Mouse (Mus musculus) lung, adult 2 months (tissue): ENCODE data around the gene Kcnn3. TPM values are rescaled to one million over a fixed set of nuclear protein-coding genes. Genes with fewer than 3 reads are reported as not detected.

Experiments used
- DNase-seq: peaks from one replicate; pipeline ENCODE4 v3.0.0; 2022
- H3K4me1 ChIP-seq: fragments of 200-500 bp; 2 replicates; pipeline ENCODE4 v1.6.1; 2011; ENCODE audit warnings: low read length; ENCODE audit not compliant: control insufficient read depth, insufficient read depth
- H3K4me3 ChIP-seq: fragments of 200-500 bp; replicated peaks from 2 replicates; pipeline ENCODE3; 2011; ENCODE audit warnings: low read depth, mild to moderate bottlenecking, control low read depth, low read length; ENCODE audit errors: extremely low read depth
- CTCF ChIP-seq: fragments of 200-500 bp; IDR thresholded peaks from 2 replicates; pipeline ENCODE4 v1.5.1; 2011; ENCODE audit warnings: mild to moderate bottlenecking, low read length, control low read depth; ENCODE audit not compliant: insufficient read depth
- POLR2A ChIP-seq: fragments of 200-500 bp; IDR thresholded peaks from 2 replicates; pipeline ENCODE4 v1.6.1; 2011; ENCODE audit warnings: low read depth, mild to moderate bottlenecking, control low read depth, low read length, borderline replicate concordance; ENCODE audit errors: extremely low read depth
- WGBS: fragments of 180-500 bp; shearing (Covaris S2); methylation state at CpG from one replicate; pipeline ENCODE4 v1.1.7; 2018; 5-methylcytosine and 5-hydroxymethylcytosine counted together
- polyA plus RNA-seq: library from polyadenylated mRNA; depleted of rRNA; stranded (reverse); fragments of >200 nt; gene quantifications from 2 replicates; pipeline ENCODE4 v1.2.3, GENCODE M21; 2012

Kcnn3 gene
- polyA plus RNA-seq, 1 experiment: 7.1 TPM

DNA sequence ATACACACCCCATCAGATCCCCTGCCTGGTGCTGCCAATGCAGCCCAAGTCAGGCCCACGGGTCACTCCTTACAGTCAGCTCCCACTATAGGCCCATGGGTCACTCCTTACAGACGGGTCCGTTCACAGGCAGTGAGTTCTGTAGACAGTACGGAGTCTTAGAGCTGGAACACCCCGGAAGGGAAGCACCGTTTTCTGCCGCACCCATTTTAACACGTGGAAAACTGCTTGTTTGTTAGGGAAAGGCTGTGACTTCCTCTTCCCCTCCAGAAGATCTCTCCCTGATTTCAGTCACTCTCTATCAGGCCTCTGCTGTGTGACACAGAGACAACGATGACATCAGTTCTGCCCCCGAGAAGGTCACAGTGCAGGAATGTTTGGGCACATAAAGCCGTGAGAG, 4.5 kb upstream of the Kcnn3 start:
- Histone ChIP-seq H3K4me1 (peaks cover 5% of the 10 kb centered on the region), H3K4me3 (no peak overlapping the region)
- 30% methylated on average over 11 of the region's 11 CpGs for WGBS
- no peak for DNase-seq
- no peak for TF ChIP-seq POLR2A
- TF ChIP-seq CTCF: no peak

DNA sequence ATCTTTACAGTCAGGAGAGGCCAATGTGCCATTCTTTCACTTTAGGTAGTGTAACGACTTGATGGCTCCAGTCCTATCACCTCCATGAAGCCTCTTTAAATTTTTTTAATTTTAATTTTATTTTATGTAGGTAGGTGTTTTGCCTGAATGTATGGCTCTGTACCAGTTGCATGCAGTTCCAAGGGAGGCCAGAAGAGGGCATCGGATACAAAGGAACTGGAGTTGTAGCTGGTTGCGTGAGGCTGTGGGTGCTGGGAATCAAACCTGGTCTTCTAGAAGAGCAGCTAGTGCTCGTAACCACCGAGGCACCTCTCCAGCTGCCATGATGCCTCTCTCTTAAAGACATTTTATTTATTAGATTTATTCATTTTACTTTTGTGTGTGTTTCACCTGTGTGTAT, 3.6 kb upstream of the Kcnn3 start:
- H3K4me1 ChIP-seq: peaks cover 9% of the 10 kb centered on the region
- WGBS: 90% methylated on average over 5 of the region's 5 CpGs
- DNase-seq: no peak
- H3K4me3 ChIP-seq: no peak overlapping the region
- TF ChIP-seq CTCF (no peak), POLR2A (no peak)

GRCm38 (mm10) chr3:89520618-89521502, 896 bp downstream of the Kcnn3 start:
- Histone ChIP-seq H3K4me3 (peak overlapping the region; percentile 14), H3K4me1 (peaks cover 9% of the 10 kb centered on the region)
- TF ChIP-seq POLR2A (no peak), CTCF (no peak)
- WGBS: 4% methylated on average over 25 of the region's 25 CpGs
- DNase-seq: peak; percentile 51

DNA sequence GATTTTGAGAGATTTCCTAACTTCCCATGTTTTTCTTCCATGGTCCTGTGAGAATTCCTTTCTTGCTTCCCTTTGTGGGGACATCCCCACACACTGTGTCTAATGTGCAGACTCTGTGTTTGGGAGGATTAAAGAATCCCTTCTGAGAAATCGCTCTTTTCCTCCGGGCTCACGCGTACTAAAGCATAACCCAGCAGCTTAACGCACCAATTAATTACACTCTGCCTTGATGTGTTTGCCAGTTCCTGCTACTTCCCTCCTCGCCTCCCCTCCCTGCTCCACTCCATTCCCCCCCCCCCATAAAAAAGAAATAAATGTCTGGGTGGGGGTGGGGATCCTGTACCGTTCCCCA, 1.5 kb downstream of the Kcnn3 start:
- no peak overlapping the region for H3K4me3 ChIP-seq
- peaks cover 9% of the 10 kb centered on the region for H3K4me1 ChIP-seq
- TF ChIP-seq POLR2A (no peak), CTCF (no peak)
- no peak for DNase-seq
- WGBS: 4% methylated on average over 7 of the region's 7 CpGs

GRCm38 (mm10) chr3:89522450-89523128, 2.6 kb downstream of the Kcnn3 start:
- Histone ChIP-seq H3K4me3 (no peak overlapping the region), H3K4me1 (peaks cover 9% of the 10 kb centered on the region)
- 31% methylated on average over 6 of the region's 6 CpGs for WGBS
- no peak for DNase-seq
- TF ChIP-seq CTCF (no peak), POLR2A (no peak)

GRCm38 (mm10) chr3:89526298-89527090, 6.5 kb downstream of the Kcnn3 start:
- no peak for DNase-seq
- no peak for TF ChIP-seq CTCF
- no peak for TF ChIP-seq POLR2A
- Histone ChIP-seq H3K4me1 (no peaks in the 10 kb centered on the region), H3K4me3 (no peak overlapping the region)
- WGBS: 48% methylated on average over 17 of the region's 17 CpGs

- no peak overlapping the region for H3K4me3 ChIP-seq
- DNase-seq: no peak
- TF ChIP-seq POLR2A (no peak), CTCF (peak; percentile 21; the same call in 1 of the 2 replicates)
- H3K4me1 ChIP-seq: no peaks in the 10 kb centered on the region
- WGBS: 74% methylated on average over 3 of the region's 3 CpGs
Observed at GRCm38 (mm10) chr3:89529796-89530195, 9.8 kb downstream of the Kcnn3 start.

DNA sequence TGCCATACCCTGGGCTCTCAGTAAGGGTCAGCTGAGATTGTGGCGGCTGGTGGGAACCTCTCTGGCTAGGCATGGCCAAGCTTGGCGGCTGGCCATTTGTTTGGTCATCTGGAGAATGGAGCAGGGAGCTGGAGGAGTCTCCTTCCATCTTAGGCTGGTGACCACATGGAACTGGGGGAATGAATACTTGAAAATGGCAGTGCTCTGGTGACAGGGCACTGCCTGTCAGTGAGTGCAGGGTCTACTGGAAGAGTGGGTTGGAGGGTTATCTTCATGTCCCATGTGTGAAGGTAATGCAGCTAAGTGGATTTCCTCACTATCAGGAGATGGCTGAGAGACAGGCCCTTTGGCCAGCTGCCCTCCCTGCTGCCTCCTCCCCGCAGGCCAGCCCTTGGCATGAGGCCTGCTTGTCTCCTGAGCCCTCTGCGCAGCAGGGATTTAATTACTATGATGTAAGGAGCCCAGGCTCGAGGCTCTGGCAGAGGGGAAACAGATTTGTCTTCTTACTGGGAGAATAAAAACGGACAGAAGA, 14.7 kb downstream of the Kcnn3 start:
- H3K4me3 ChIP-seq: no peak overlapping the region
- 23% methylated on average over 6 of the region's 6 CpGs for WGBS
- no peak for DNase-seq
- no peaks in the 10 kb centered on the region for H3K4me1 ChIP-seq
- no peak for TF ChIP-seq CTCF
- no peak for TF ChIP-seq POLR2A

GRCm38 (mm10) chr3:89535147-89535546, 15.2 kb downstream of the Kcnn3 start:
- Histone ChIP-seq H3K4me1 (no peaks in the 10 kb centered on the region), H3K4me3 (no peak overlapping the region)
- no peak for DNase-seq
- 97% methylated on average over 2 of the region's 2 CpGs for WGBS
- no peak for TF ChIP-seq CTCF
- TF ChIP-seq POLR2A: no peak
